Mouse (Mus musculus): ENCODE measurements around the gene Gm26992.
"Not testable (repeated sequence)": the region's sequence is repeated elsewhere in the genome, so short reads cannot be mapped to it uniquely, and the experiment has no call there.

The Gm26992 gene

GRCm38 (mm10) chrX:103421710-103422109 is at the start of gene Gm26992:
Gm26992 (plus strand) TSS chrX:103422010.
- DNase-seq (ENCODE audit: low spot score): no peak

- DNase-seq (ENCODE audit: low spot score): peak; percentile 19
Observed at GRCm38 (mm10) chrX:103374250-103374649, 47.6 kb upstream of the Gm26992 start.

GRCm38 (mm10) chrX:103384528-103384927 is 37.3 kb upstream of the Gm26992 start:
- DNase-seq (ENCODE audit: low spot score): no peak

- no peak for DNase-seq (ENCODE audit: low spot score)
Observed at GRCm38 (mm10) chrX:103388131-103388530, 33.7 kb upstream of the Gm26992 start.

- DNase-seq (ENCODE audit: low spot score): no peak
Observed at GRCm38 (mm10) chrX:103393841-103394240, 28.0 kb upstream of the Gm26992 start.

- peak; percentile 33 for DNase-seq (ENCODE audit: low spot score)
Observed at GRCm38 (mm10) chrX:103405021-103405420, 16.8 kb upstream of the Gm26992 start.

- DNase-seq (ENCODE audit: low spot score): no peak
Observed at GRCm38 (mm10) chrX:103414167-103414566, 7.6 kb upstream of the Gm26992 start, which contains the start of gene Tsx. Tsx (plus strand) TSS chrX:103414467.

- DNase-seq (ENCODE audit: low spot score): no peak
Observed at GRCm38 (mm10) chrX:103427677-103428076, 5.9 kb downstream of the Gm26992 start.

GRCm38 (mm10) chrX:103432293-103432692 is 10.5 kb downstream of the Gm26992 start:
- DNase-seq (ENCODE audit: low spot score): no peak

- DNase-seq (ENCODE audit: low spot score): no peak
Observed at GRCm38 (mm10) chrX:103438023-103438422, 16.2 kb downstream of the Gm26992 start.

GRCm38 (mm10) chrX:103440803-103441202 is 19.0 kb downstream of the Gm26992 start:
- peak; percentile 76 for DNase-seq (ENCODE audit: low spot score)

- peak; percentile 75 for DNase-seq (ENCODE audit: low spot score)
Observed at GRCm38 (mm10) chrX:103443755-103444154, 21.9 kb downstream of the Gm26992 start.

- DNase-seq (ENCODE audit: low spot score): peak; percentile 43
Observed at GRCm38 (mm10) chrX:103447539-103448169, 25.8 kb downstream of the Gm26992 start.

GRCm38 (mm10) chrX:103448429-103448828 is 26.6 kb downstream of the Gm26992 start:
- not testable (repeated sequence) for DNase-seq (ENCODE audit: low spot score)

- not testable (repeated sequence) for DNase-seq (ENCODE audit: low spot score)
Observed at GRCm38 (mm10) chrX:103448943-103449722, 27.3 kb downstream of the Gm26992 start.

GRCm38 (mm10) chrX:103452815-103453214 is 31.0 kb downstream of the Gm26992 start:
- no peak for DNase-seq (ENCODE audit: low spot score)

- DNase-seq (ENCODE audit: low spot score): peak; percentile 32
Observed at GRCm38 (mm10) chrX:103460056-103460455, 38.2 kb downstream of the Gm26992 start.

GRCm38 (mm10) chrX:103468998-103469397 is 47.2 kb downstream of the Gm26992 start:
- no peak for DNase-seq (ENCODE audit: low spot score)

- no peak for DNase-seq (ENCODE audit: low spot score)
Observed at GRCm38 (mm10) chrX:103472346-103472745, 50.5 kb downstream of the Gm26992 start.

GRCm38 (mm10) chrX:103477507-103477906 is 55.7 kb downstream of the Gm26992 start:
- DNase-seq (ENCODE audit: low spot score): peak; percentile 82

- DNase-seq (ENCODE audit: low spot score): peak; percentile 64
Observed at GRCm38 (mm10) chrX:103481243-103482096, 59.7 kb downstream of the Gm26992 start.

GRCm38 (mm10) chrX:103482097-103482451 is 60.3 kb downstream of the Gm26992 start:
- no peak for DNase-seq (ENCODE audit: low spot score)
